Mouse (Mus musculus): ENCODE results near the gene Plekhm1. TPM values are rescaled to one million over a fixed set of nuclear protein-coding genes. Genes with fewer than 3 reads are reported as not detected.
"Not testable (repeated sequence)": the region's sequence is repeated elsewhere in the genome, so short reads cannot be mapped to it uniquely, and the experiment has no call there.

Plekhm1 gene
- polyA plus RNA-seq, 1 experiment from 2014 or later, result 7.3 TPM

GRCm38 (mm10) chr11:103412950-103413423, 500 bp upstream of the Plekhm1 start:
- DNase-seq (ENCODE audit: low spot score), result no peak
- peak; percentile 56 for ATAC-seq (ENCODE audit: low FRiP score)
- peak overlapping the region; percentile 78 for H3K4me3 ChIP-seq (ENCODE audit: low read depth, low read length)
- no peaks in the 10 kb centered on the region for H3K4me1 ChIP-seq (replicated peaks; ENCODE audit: control insufficient read depth, insufficient read depth, low read length)
- no peaks in the 10 kb centered on the region for H3K27me3 ChIP-seq (ENCODE audit: control insufficient read depth, insufficient read depth, low read length)
- peak overlapping the region; percentile 59; the same call in 1 of the 2 replicates for H3K9ac ChIP-seq (ENCODE audit: low read depth, low read length)
- H3K9me3 ChIP-seq (ENCODE audit: control insufficient read depth, low read length), result no peaks in the 10 kb centered on the region
- H3K4me2 ChIP-seq (replicated peaks; ENCODE audit: low read depth, low read length), result peak overlapping the region; percentile 71
- no peak overlapping the region for H3K27ac ChIP-seq (ENCODE audit: low read depth, low read length)
- no peaks in the 10 kb centered on the region for H3K36me3 ChIP-seq (ENCODE audit: control insufficient read depth, insufficient read depth, low read length)
- WGBS, result 3% methylated on average over 14 of the region's 14 CpGs

- DNase-seq (ENCODE audit: low spot score) (no peak), ATAC-seq (ENCODE audit: low FRiP score) (no peak)
- H3K9ac ChIP-seq (ENCODE audit: low read depth, low read length), result no peak overlapping the region
- H3K27me3 ChIP-seq (ENCODE audit: control insufficient read depth, insufficient read depth, low read length), result no peaks in the 10 kb centered on the region
- H3K9me3 ChIP-seq (ENCODE audit: control insufficient read depth, low read length), result no peaks in the 10 kb centered on the region
- no peaks in the 10 kb centered on the region for H3K36me3 ChIP-seq (ENCODE audit: control insufficient read depth, insufficient read depth, low read length)
- WGBS, result 76% methylated on average over 1 of the region's 1 CpGs
- no peak overlapping the region for H3K27ac ChIP-seq (ENCODE audit: low read depth, low read length)
- no peak overlapping the region for H3K4me3 ChIP-seq (ENCODE audit: low read depth, low read length)
- no peaks in the 10 kb centered on the region for H3K4me1 ChIP-seq (replicated peaks; ENCODE audit: control insufficient read depth, insufficient read depth, low read length)
- H3K4me2 ChIP-seq (replicated peaks; ENCODE audit: low read depth, low read length), result 0 out of 2 replicates have a peak overlapping the region, but pooled peaks have one; percentile 61
Measured at GRCm38 (mm10) chr11:103411301-103411700, 1.2 kb downstream of the Plekhm1 start.

GRCm38 (mm10) chr11:103408880-103409279, 3.6 kb downstream of the Plekhm1 start:
- Histone ChIP-seq H3K36me3 (ENCODE audit: control insufficient read depth, insufficient read depth, low read length) (no peaks in the 10 kb centered on the region), H3K4me3 (ENCODE audit: low read depth, low read length) (no peak overlapping the region), H3K9ac (ENCODE audit: low read depth, low read length) (no peak overlapping the region), H3K27ac (ENCODE audit: low read depth, low read length) (no peak overlapping the region), H3K4me2 (replicated peaks; ENCODE audit: low read depth, low read length) (no peak overlapping the region), H3K27me3 (ENCODE audit: control insufficient read depth, insufficient read depth, low read length) (no peaks in the 10 kb centered on the region), H3K4me1 (replicated peaks; ENCODE audit: control insufficient read depth, insufficient read depth, low read length) (no peaks in the 10 kb centered on the region), H3K9me3 (ENCODE audit: control insufficient read depth, low read length) (no peaks in the 10 kb centered on the region)
- no peak for DNase-seq (ENCODE audit: low spot score)
- WGBS, result 92% methylated on average over 13 of the region's 13 CpGs
- ATAC-seq (ENCODE audit: low FRiP score), result no peak

GRCm38 (mm10) chr11:103407136-103407535, 5.4 kb downstream of the Plekhm1 start:
- H3K4me3 ChIP-seq (ENCODE audit: low read depth, low read length); H3K9me3 ChIP-seq (ENCODE audit: control insufficient read depth, low read length); ATAC-seq (ENCODE audit: low FRiP score); H3K36me3 ChIP-seq (ENCODE audit: control insufficient read depth, insufficient read depth, low read length); DNase-seq (ENCODE audit: low spot score); H3K4me2 ChIP-seq (replicated peaks; ENCODE audit: low read depth, low read length); H3K27ac ChIP-seq (ENCODE audit: low read depth, low read length); H3K4me1 ChIP-seq (replicated peaks; ENCODE audit: control insufficient read depth, insufficient read depth, low read length); H3K27me3 ChIP-seq (ENCODE audit: control insufficient read depth, insufficient read depth, low read length); H3K9ac ChIP-seq (ENCODE audit: low read depth, low read length): not testable (repeated sequence)
- WGBS, result 67% methylated on average over 5 of the region's 5 CpGs

GRCm38 (mm10) chr11:103406551-103406950, 5.9 kb downstream of the Plekhm1 start:
- H3K27ac ChIP-seq (ENCODE audit: low read depth, low read length), result no peak overlapping the region
- no peaks in the 10 kb centered on the region for H3K36me3 ChIP-seq (ENCODE audit: control insufficient read depth, insufficient read depth, low read length)
- 78% methylated on average over 7 of the region's 7 CpGs for WGBS
- H3K27me3 ChIP-seq (ENCODE audit: control insufficient read depth, insufficient read depth, low read length), result no peaks in the 10 kb centered on the region
- H3K4me1 ChIP-seq (replicated peaks; ENCODE audit: control insufficient read depth, insufficient read depth, low read length), result no peaks in the 10 kb centered on the region
- H3K9ac ChIP-seq (ENCODE audit: low read depth, low read length), result no peak overlapping the region
- ATAC-seq (ENCODE audit: low FRiP score) (no peak), DNase-seq (ENCODE audit: low spot score) (no peak)
- no peak overlapping the region for H3K4me2 ChIP-seq (replicated peaks; ENCODE audit: low read depth, low read length)
- H3K4me3 ChIP-seq (ENCODE audit: low read depth, low read length), result no peak overlapping the region
- no peaks in the 10 kb centered on the region for H3K9me3 ChIP-seq (ENCODE audit: control insufficient read depth, low read length)

- Histone ChIP-seq H3K4me1 (replicated peaks; ENCODE audit: control insufficient read depth, insufficient read depth, low read length) (no peaks in the 10 kb centered on the region), H3K27me3 (ENCODE audit: control insufficient read depth, insufficient read depth, low read length) (no peaks in the 10 kb centered on the region), H3K4me3 (ENCODE audit: low read depth, low read length) (no peak overlapping the region), H3K4me2 (replicated peaks; ENCODE audit: low read depth, low read length) (no peak overlapping the region), H3K27ac (ENCODE audit: low read depth, low read length) (no peak overlapping the region), H3K36me3 (ENCODE audit: control insufficient read depth, insufficient read depth, low read length) (no peaks in the 10 kb centered on the region), H3K9ac (ENCODE audit: low read depth, low read length) (no peak overlapping the region), H3K9me3 (ENCODE audit: control insufficient read depth, low read length) (no peaks in the 10 kb centered on the region)
- ATAC-seq (ENCODE audit: low FRiP score) (no peak), DNase-seq (ENCODE audit: low spot score) (no peak)
- WGBS, result 92% methylated on average over 1 of the region's 1 CpGs
Measured at GRCm38 (mm10) chr11:103405814-103406213, 6.7 kb downstream of the Plekhm1 start.

- Histone ChIP-seq H3K4me2 (replicated peaks; ENCODE audit: low read depth, low read length) (no peak overlapping the region), H3K9ac (ENCODE audit: low read depth, low read length) (no peak overlapping the region), H3K4me3 (ENCODE audit: low read depth, low read length) (no peak overlapping the region), H3K27me3 (ENCODE audit: control insufficient read depth, insufficient read depth, low read length) (no peaks in the 10 kb centered on the region), H3K27ac (ENCODE audit: low read depth, low read length) (no peak overlapping the region), H3K9me3 (ENCODE audit: control insufficient read depth, low read length) (no peaks in the 10 kb centered on the region), H3K4me1 (replicated peaks; ENCODE audit: control insufficient read depth, insufficient read depth, low read length) (no peaks in the 10 kb centered on the region), H3K36me3 (ENCODE audit: control insufficient read depth, insufficient read depth, low read length) (no peaks in the 10 kb centered on the region)
- ATAC-seq (ENCODE audit: low FRiP score) (no peak), DNase-seq (ENCODE audit: low spot score) (no peak)
Measured at GRCm38 (mm10) chr11:103404618-103405017, 7.9 kb downstream of the Plekhm1 start.

- no peaks in the 10 kb centered on the region for H3K27me3 ChIP-seq (ENCODE audit: control insufficient read depth, insufficient read depth, low read length)
- no peaks in the 10 kb centered on the region for H3K9me3 ChIP-seq (ENCODE audit: control insufficient read depth, low read length)
- H3K4me2 ChIP-seq (replicated peaks; ENCODE audit: low read depth, low read length), result no peak overlapping the region
- 58% methylated on average over 4 of the region's 4 CpGs for WGBS
- ATAC-seq (ENCODE audit: low FRiP score), result no peak
- DNase-seq (ENCODE audit: low spot score), result no peak
- no peaks in the 10 kb centered on the region for H3K4me1 ChIP-seq (replicated peaks; ENCODE audit: control insufficient read depth, insufficient read depth, low read length)
- no peak overlapping the region for H3K4me3 ChIP-seq (ENCODE audit: low read depth, low read length)
- no peaks in the 10 kb centered on the region for H3K36me3 ChIP-seq (ENCODE audit: control insufficient read depth, insufficient read depth, low read length)
- no peak overlapping the region for H3K27ac ChIP-seq (ENCODE audit: low read depth, low read length)
- no peak overlapping the region for H3K9ac ChIP-seq (ENCODE audit: low read depth, low read length)
Measured at GRCm38 (mm10) chr11:103403776-103404175, 8.7 kb downstream of the Plekhm1 start.

- WGBS, result 92% methylated on average over 5 of the region's 5 CpGs
- Histone ChIP-seq H3K4me1 (replicated peaks; ENCODE audit: control insufficient read depth, insufficient read depth, low read length) (no peaks in the 10 kb centered on the region), H3K27me3 (ENCODE audit: control insufficient read depth, insufficient read depth, low read length) (no peaks in the 10 kb centered on the region), H3K9ac (ENCODE audit: low read depth, low read length) (no peak overlapping the region), H3K36me3 (ENCODE audit: control insufficient read depth, insufficient read depth, low read length) (no peaks in the 10 kb centered on the region), H3K4me3 (ENCODE audit: low read depth, low read length) (no peak overlapping the region), H3K27ac (ENCODE audit: low read depth, low read length) (no peak overlapping the region), H3K9me3 (ENCODE audit: control insufficient read depth, low read length) (no peaks in the 10 kb centered on the region), H3K4me2 (replicated peaks; ENCODE audit: low read depth, low read length) (no peak overlapping the region)
- ATAC-seq (ENCODE audit: low FRiP score) (no peak), DNase-seq (ENCODE audit: low spot score) (no peak)
Measured at GRCm38 (mm10) chr11:103402738-103403137, 9.7 kb downstream of the Plekhm1 start.

Measured in hindbrain, embryonic 11.5 days (tissue).